Mouse (Mus musculus) T-cell, adult 66 days (primary cell): ENCODE results near the gene Ttll11. TPM values are rescaled to one million over a fixed set of nuclear protein-coding genes. Genes with fewer than 3 reads are reported as not detected.

Experiments used
- total RNA-seq, 2 experiments: library from RNA; stranded (reverse); gene quantifications; 3 replicates in 1 of 2; 4 replicates in 1 of 2; pipeline ENCODE4 v1.2.4; 2023

Gene Ttll11
- 1 to 10 TPM in 1 of 2 experiments, under 1 TPM in 1; 0.44 to 1.1 TPM for total RNA-seq

GRCm38 (mm10) chr2:35979644-35980021 lies at the start of gene Ttll11:
Gene Ttll11 (minus strand): TSS chr2:35979913.

Other genes starting within 250 kb of the Ttll11 start
- gene Ndufa8, start 69.5 kb upstream of the Ttll11 start, total RNA-seq: 10 to 100 TPM; 51.4 to 52.6 TPM
- not detected for gene Morn5, start 69.5 kb upstream of the Ttll11 start, total RNA-seq
- not detected for gene Lhx6, start 125.5 kb upstream of the Ttll11 start, total RNA-seq
- gene Mrrf, start 156.5 kb upstream of the Ttll11 start, total RNA-seq: 10 to 100 TPM; 14.3 to 14.9 TPM
- 10 to 100 TPM; 42.8 to 45.6 TPM for gene Rbm18, start 156.9 kb upstream of the Ttll11 start, total RNA-seq